Mouse (Mus musculus) embryonic fibroblast, embryonic 13.5 days (primary cell): Measurements from ENCODE around the gene Rpl5. TPM values are rescaled to one million over a fixed set of nuclear protein-coding genes. Genes with fewer than 3 reads are reported as not detected.

Source experiments
- H3K27ac ChIP-seq: 2 replicates; pipeline ENCODE4 v1.5.1; 2012; ENCODE audit warnings: low read length, control low read depth, inconsistent platforms; ENCODE audit not compliant: insufficient read depth
- H3K4me1 ChIP-seq: 2 replicates; pipeline ENCODE4 v1.6.1; 2011; ENCODE audit warnings: low read length; ENCODE audit not compliant: control insufficient read depth, insufficient read depth
- H3K4me3 ChIP-seq: 2 replicates; pipeline ENCODE4 v1.5.1; 2011; ENCODE audit warnings: mild to moderate bottlenecking, control low read depth, low read length; ENCODE audit not compliant: insufficient read depth
- CTCF ChIP-seq: IDR thresholded peaks from 2 replicates; pipeline ENCODE4 v1.5.1; 2011; ENCODE audit warnings: mild to moderate bottlenecking, control low read depth, low read length, moderate library complexity, borderline replicate concordance; ENCODE audit not compliant: insufficient read depth
- POLR2A ChIP-seq: IDR thresholded peaks from 2 replicates; pipeline ENCODE4 v1.6.1; 2011; ENCODE audit warnings: low read depth, mild to moderate bottlenecking, control low read depth, low read length, moderate library complexity
- polyA plus RNA-seq: library from polyadenylated mRNA; stranded (reverse); fragments of >200 nt; gene quantifications from 2 replicates; pipeline ENCODE4 v1.2.4, GENCODE M21; 2011; ENCODE audit warnings: low read depth; ENCODE audit not compliant: missing spikeins, insufficient read length

The Rpl5 gene
- polyA plus RNA-seq, 1 experiment, result 90.8 TPM

- 0 out of 2 replicates have a peak, but pooled peaks have one; percentile 6 for TF ChIP-seq POLR2A
- no peak for TF ChIP-seq CTCF
- H3K4me1 ChIP-seq, result no peaks in the 10 kb centered on the region
- 0 out of 2 replicates have a peak overlapping the region, but pooled peaks have one; percentile 21 for H3K27ac ChIP-seq
- H3K4me3 ChIP-seq, result peak overlapping the region; percentile 69
Measured at GRCm38 (mm10) chr5:107901014-107901615, 813 bp downstream of the Rpl5 start.

GRCm38 (mm10) chr5:107904325-107904724 is 4.0 kb downstream of the Rpl5 start:
- no peak overlapping the region for H3K27ac ChIP-seq
- H3K4me3 ChIP-seq, result no peak overlapping the region
- H3K4me1 ChIP-seq, result no peaks in the 10 kb centered on the region
- TF ChIP-seq POLR2A (no peak), CTCF (no peak)

GRCm38 (mm10) chr5:107908514-107909110 is 8.3 kb downstream of the Rpl5 start:
- H3K4me3 ChIP-seq, result no peak overlapping the region
- H3K27ac ChIP-seq, result no peak overlapping the region
- TF ChIP-seq POLR2A (no peak), CTCF (no peak)
- no peaks in the 10 kb centered on the region for H3K4me1 ChIP-seq

DNA sequence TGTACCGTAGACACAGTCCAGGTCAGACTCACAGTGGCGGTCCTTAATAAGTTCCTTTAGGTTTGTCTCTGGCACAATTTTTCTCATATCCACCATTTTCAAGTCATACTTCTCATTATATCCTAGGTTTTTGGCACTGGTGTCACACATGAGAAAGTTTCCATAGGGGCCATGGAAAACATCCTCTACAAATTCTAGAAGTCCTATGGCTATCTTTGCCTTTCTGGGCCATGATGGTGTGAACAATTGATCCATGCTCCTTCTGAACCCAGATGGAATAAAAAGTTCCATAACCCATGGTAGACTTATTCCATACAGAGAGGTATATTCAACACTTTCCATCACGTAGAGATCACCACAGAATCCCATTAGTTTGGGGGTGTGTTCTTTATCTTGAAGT is 9.4 kb downstream of the Rpl5 start:
- H3K27ac ChIP-seq, result no peak overlapping the region
- no peak for TF ChIP-seq POLR2A
- TF ChIP-seq CTCF, result no peak
- no peak overlapping the region for H3K4me3 ChIP-seq
- H3K4me1 ChIP-seq, result no peaks in the 10 kb centered on the region

DNA sequence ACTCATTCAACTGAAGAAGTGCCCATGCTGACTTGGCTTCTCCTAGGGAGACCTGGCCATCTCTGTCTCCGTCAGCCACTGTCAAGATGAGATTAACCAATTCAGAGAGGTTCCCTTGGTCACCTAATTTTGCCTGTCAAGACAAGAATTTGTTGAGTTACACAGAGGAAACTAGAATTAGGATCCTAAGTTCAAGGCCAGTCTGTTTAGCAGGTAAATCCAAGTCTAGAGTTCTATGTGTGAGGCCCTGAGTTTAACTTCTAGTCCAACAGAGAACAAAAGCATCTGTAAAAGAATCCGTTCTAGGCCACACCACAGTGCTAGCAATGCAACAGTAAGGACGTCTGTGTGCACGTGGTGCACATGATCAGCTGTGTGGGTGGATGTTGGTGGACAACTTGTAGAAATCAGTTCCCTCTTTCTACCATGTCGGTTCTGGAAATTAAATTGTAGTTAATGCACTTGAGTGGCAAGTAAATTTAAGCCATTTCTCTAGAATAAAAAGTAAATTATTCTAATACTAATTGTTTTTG is 9.8 kb downstream of the Rpl5 start:
- Histone ChIP-seq H3K27ac (no peak overlapping the region), H3K4me3 (no peak overlapping the region), H3K4me1 (no peaks in the 10 kb centered on the region)
- no peak for TF ChIP-seq POLR2A
- TF ChIP-seq CTCF, result no peak

- Histone ChIP-seq H3K4me1 (no peaks in the 10 kb centered on the region), H3K4me3 (no peak overlapping the region), H3K27ac (no peak overlapping the region)
- TF ChIP-seq POLR2A (no peak), CTCF (no peak)
Measured at GRCm38 (mm10) chr5:107911012-107911411, 10.7 kb downstream of the Rpl5 start.

GRCm38 (mm10) chr5:107915280-107915679 is 15.0 kb downstream of the Rpl5 start:
- Histone ChIP-seq H3K4me1 (no peaks in the 10 kb centered on the region), H3K27ac (no peak overlapping the region), H3K4me3 (no peak overlapping the region)
- TF ChIP-seq CTCF (no peak), POLR2A (no peak)

- no peak overlapping the region for H3K4me3 ChIP-seq
- H3K27ac ChIP-seq, result no peak overlapping the region
- 0 out of 2 replicates have a peak, but pooled peaks cover 2% of the 10 kb centered on the region for H3K4me1 ChIP-seq
- TF ChIP-seq CTCF (no peak), POLR2A (no peak)
Measured at GRCm38 (mm10) chr5:107921400-107922252, 21.3 kb downstream of the Rpl5 start.

DNA sequence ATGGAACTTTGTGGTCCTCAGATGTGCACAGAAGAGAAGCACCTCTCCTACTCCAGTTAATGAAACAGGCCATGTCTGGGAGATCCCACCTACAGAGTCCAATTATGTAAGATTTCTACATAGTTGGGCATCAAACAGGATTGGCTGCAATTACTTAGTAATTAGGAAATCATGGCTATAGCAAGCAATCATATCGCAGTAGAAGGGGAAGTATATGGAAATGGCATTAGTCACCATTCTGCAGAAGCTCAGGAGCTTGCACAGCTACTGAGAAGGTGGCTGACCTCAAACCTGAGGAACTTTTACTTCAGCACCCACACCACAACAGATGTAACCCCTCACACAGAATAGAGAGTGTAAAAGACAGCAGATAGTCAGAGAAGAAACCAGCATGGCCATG is 22.5 kb downstream of the Rpl5 start:
- TF ChIP-seq POLR2A, result no peak
- TF ChIP-seq CTCF, result no peak
- H3K27ac ChIP-seq, result no peak overlapping the region
- H3K4me1 ChIP-seq, result 0 out of 2 replicates have a peak, but pooled peaks cover 2% of the 10 kb centered on the region
- H3K4me3 ChIP-seq, result no peak overlapping the region

DNA sequence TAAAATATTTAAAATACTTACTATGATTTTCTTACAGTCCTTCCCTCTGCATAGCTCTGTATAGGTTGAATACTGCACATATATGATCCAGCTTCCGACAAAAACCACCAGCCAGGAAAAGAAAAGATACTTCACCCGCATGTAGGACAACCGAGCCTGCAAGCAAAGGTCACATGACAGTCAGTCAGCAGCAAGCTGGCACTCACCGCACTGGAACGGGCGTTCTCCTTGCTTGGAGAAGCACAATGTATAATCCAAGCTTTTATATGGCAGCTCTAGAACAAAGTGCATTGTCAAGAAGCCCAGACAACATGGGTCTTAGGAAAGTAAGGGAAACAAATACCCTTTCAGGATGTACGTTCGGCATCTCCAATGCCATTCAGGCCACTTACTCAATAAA is 24.3 kb downstream of the Rpl5 start:
- no peak overlapping the region for H3K4me3 ChIP-seq
- 0 out of 2 replicates have a peak, but pooled peaks cover 2% of the 10 kb centered on the region for H3K4me1 ChIP-seq
- no peak for TF ChIP-seq POLR2A
- no peak for TF ChIP-seq CTCF
- no peak overlapping the region for H3K27ac ChIP-seq
